Mouse (Mus musculus): ENCODE data around the gene Atoh7.
"Not testable (repeated sequence)": the region's sequence is repeated elsewhere in the genome, so short reads cannot be mapped to it uniquely, and the experiment has no call there.

- not testable (repeated sequence) for TF ChIP-seq CTCF, POLR2A (IDR thresholded peaks at IDR 0.05; ENCODE audit: extremely low read depth, insufficient read depth, low read length)
Measured at GRCm38 (mm10) chr10:63054071-63054470, 45.4 kb upstream of the Atoh7 start.

Measured in cortical plate, adult 2 months (tissue).